Mouse (Mus musculus) right cerebral cortex, postnatal 4 days (tissue): ENCODE measurements around the gene Zfp618.

Source experiments
- DNase-seq: peaks from one replicate; pipeline ENCODE4 v3.0.0-alpha.2; 2022

Zfp618 gene

DNA sequence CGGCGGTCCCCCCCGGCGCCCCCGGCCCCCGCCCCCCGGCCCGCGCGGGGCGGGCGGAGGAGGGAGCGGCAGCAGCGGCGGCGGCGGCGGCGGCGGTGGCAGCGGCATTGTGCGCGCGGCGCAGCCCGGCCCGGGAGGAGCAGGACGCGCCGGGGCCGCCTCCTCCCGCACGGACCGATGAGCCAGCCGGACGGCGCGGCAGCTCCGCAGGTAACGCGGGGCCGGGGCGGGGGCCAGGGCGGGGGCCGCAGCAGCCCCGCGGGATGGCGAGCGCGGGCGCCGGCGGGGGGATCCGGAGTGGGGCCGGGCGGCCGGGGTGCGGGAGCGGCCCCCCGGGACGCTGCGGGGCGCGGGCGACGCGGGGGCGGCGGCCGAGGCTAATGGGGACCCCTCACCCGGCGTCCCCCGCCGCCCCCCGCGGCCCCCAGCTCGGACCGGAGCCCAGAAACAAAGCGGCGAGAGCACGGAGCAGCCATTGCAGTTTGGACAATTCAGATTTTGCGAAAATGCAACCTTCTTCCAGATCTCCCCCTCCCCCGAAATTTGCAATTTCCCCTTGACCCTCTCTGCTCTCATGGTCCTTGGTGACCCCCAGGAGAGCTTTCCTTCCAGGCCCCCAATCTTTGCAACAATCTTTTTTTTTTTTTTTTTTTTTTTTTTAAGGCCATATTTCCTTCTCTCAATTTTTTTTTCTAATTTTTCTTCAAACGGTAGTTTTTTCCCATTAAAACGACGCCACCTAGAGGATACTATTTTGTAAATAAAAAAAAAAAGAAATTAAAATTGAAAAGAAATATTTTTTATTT, at the start of gene Zfp618:
TSS of gene Zfp618 (plus strand) at position 77 of the 806 bp plus-strand sequence.
- DNase-seq = peak; percentile 39

DNA sequence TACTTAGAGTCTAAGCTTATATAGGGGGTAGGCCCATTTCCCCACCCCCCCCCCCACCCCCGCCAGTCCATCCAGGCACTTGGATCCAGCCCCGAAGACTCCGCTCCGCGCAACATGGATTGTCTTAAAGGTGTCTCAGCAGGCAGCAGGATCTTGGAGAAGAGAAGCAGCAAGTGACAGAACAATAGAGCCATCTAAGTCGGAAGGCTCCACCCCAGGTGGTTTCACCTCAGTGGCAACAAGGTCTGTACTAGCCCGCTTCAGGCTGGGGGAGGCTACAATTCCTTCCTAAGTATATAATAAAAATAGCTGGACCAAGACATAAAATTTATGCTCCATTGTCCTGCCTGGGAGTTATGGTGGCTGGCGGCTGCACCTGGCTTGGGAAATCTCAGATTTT, 48.3 kb upstream of the Zfp618 start:
- no peak for DNase-seq

DNA sequence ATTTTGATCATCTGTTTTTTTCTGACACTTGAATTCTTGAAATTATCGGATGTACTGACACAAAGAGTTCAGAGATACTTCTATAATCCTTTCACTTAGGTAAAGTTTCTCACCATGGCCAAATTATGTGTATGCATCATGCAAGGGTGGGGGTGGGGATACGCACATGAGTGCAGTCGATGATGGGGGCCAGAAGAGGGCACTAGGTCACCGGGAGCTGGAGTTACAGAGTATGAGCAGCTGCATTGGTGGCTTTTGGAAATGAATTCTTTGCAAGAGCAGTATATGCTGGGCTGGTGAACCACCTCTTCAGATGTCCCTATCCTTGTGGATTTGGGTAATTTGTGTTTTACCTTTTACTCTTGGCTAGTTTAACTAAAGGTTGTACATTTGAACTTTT, 31.6 kb upstream of the Zfp618 start:
- no peak for DNase-seq

DNA sequence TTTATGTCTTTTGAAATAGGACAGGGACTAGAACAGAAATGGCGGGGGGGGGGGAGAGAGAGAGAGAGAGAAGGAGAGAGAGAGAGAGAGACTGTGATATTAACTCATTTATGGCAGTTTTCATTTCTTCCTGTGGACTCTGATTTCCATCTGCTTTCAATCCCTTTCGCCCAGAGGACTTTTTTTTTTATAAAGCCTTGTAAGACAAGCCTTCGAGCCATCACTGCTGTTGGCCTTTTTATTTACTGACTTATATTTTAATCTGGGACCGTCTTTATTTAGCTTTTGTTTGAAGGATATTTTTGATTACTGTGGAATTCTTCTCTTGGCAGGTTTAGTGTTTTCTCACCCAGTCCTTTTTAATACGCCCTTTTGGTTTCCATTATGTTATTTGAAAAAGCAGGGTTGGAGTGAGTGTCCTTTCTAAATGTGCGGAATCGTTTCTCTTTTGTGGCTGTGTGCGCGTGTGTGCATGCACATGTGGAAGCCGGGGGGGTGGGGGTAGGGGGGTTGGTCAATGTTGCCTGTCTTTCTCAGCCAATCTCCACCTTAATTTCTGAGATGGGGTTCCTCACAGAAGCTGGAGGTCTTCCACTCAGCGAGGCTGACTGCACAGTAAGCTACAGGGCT, 29.7 kb upstream of the Zfp618 start:
- no peak for DNase-seq

DNA sequence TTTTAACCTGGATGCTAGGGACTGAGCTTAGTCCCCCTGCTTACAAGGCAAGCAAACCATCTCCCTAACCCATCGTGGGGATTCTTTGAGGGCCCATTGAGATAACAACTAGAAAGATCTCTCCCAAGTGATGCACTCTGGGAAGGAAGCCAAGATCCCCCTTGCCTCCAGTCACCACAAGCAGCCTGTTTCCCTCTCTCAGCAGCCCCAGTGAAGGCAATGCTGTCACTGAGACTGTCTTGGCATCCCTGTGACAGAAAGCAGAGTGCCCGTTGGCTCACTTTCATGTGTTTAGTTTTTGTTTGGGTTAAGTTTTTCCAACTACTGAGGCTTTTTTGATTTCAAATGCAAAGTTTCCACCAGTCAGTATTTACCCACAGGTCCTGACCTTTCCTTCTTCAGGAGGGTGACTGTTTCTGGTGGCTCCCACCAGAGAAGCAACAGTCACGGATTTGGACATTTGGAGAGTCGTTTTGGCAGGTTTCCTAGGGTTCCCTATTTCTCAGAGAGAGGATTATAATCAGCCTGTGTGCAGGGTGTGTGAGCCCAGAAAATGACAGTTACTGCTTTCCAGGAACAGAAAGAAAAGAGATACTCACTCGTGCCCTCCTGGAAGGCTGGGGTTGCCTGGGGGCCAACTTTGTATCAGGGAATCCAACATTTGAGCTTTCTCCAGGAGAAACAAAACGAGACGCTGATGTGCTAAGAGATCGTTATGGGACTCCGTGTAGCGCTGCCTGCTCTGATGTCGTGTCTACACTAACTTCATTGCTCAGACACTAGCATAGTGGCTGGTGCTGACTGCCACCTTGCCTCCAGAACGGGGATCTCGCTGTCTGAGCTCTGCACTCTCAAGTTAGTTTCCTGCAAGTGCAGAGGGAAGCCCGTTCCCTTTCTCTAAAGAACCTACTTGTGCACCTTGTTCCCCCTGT, 23.1 kb upstream of the Zfp618 start:
- peak; percentile 42 for DNase-seq

DNA sequence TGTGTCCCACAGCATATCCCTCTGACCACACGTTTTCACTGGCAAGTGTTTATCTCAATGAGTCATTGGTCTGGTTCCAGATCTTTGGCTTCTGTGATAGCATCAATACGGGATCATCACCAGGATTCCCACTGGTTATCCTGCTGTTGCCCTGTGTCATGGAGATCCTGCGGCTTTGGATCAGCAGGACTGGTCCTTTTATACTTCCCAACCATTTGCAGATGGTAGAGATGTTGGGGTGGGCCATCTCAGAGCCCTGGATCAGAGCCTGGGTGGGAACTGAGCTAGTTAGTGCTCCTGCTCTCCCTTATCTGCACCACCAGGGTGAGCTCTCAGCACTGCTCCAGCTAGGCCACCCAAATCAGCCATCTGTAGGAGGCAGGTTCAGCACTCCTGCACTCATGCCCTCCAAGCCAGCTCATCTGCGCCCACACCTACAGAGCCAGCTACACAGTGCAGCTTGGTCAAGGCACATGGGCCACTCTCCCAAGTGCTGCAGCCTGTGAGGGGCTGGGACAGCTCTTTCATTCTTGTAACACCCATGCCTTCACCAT, 21.0 kb upstream of the Zfp618 start:
- no peak for DNase-seq

DNA sequence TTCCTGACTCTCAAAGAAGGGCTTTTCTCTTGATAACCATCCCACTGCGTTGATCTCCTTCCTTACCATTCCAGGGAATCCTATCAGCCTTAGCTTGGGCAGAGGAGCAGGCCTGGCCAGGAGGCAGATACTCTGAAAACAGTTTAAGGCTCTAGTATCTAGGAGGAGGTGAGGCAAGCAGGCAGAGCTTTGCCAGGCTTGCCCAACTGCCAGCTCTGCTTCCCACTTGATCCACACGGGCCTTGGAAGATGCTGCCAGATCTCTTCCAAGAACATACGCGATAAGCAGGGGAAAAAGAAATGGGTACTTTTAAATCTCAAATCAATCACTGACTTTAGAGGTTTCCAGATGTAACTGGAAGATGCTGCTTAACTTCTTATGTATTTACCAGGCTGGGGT, 1.6 kb upstream of the Zfp618 start:
- no peak for DNase-seq

DNA sequence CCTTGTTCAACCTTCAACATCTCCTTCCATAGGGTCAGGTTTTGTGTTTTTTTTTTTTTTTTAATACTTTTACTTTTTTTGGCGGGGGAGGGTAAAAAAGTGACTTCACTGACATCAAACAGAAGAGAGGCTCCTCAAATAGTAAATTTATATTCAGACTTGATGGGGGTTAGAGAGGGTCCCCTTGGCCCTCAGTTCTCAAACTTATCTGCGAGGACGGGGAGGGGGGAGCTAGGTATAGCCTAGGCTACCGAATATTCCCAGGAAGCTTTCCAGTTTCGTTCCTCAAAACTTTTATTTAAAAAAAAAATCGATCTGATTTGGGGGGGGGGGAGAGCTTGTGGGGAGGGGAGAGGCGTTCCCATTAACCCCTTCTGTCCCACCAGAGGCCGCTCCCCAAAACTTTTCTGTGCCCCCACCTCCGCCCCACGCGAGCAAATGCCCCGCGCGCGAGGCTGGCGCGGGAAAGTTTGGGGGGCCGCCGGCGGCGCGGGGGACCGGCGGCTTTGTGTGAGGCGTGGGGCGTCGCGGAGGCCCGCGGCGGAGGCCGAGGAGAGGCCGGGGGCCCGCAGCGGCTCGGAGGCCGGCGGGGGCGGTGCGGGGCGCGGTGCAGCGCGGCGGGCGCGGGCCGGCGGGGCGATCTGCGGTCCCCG, 403 bp upstream of the Zfp618 start:
- peak; percentile 15 for DNase-seq

DNA sequence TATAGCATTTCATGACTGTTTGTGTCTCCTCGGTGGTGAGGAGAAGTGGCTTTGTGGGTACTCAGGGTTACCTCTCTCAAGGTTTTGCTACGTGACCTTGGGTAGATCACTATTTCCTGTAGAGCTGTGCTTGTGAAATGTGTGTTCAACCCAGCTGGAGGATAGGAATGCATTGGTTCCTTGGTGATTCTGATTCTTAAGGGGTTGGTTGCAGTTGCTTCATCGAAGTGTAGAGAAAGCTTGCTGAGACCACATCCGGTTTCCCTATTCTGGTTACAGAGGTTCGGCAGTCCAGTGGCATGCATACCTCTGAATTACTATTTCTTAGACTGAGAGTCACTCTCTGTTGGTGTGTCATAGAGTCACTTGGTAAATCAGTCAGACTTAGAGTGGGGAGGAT, 4.2 kb downstream of the Zfp618 start:
- DNase-seq = no peak

DNA sequence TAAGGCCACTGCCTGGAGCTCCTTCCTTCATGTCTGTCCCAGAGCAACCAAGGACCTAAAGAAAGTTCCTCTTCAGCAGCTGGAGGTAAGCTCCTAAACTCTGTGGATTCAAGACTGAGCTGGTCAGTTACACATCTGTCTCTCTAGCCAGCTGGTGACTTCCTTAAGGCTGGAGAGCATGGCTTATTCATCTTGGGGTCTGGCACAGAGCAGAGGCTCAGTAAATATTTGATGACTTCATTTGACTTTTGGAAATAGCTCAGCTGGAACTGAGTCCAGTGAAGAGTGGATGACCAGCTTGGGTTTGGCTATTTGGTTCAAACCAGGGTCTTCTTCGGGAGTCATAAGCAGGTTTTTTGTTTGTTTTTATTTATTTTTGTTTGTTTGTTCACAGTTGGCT, 6.6 kb downstream of the Zfp618 start:
- no peak for DNase-seq

DNA sequence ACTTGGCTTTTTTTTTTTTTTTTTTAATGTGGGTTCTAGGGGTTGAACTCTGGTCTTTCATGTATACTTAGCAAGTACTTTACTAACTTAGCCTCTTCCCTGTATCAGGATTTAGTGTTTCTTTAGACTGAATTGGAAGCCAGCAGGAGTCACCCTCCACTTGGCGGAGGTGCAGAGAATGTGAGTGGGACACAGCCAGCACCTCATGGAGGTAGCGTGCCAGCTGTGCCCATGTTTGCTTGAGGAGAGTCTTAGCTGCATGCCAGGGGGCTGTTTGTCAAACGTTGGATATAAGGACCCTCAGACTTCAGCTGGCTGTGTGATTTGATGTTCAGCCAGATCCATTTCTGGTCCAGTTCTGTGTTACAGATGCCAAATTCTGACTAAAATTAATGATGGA, 7.7 kb downstream of the Zfp618 start:
- no peak for DNase-seq

DNA sequence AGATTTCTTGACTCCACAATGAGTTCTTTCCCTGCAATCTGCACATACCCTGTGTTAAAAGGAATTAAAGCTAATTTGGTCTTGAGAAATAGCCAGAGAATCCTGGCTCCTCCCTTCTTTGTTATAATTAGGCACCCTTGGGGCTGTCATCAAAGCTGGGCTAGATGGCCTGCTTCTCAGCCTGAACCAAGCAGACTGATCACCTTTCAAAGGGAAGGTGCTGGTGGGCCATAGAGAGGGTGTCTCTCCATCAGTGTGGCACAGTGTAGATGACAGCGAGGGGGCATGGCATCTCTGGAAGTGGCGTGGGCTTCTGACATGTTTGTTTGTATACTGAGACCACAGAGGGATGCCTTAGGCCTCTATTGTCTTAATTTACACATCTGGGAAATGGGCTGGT, 9.5 kb downstream of the Zfp618 start:
- no peak for DNase-seq

DNA sequence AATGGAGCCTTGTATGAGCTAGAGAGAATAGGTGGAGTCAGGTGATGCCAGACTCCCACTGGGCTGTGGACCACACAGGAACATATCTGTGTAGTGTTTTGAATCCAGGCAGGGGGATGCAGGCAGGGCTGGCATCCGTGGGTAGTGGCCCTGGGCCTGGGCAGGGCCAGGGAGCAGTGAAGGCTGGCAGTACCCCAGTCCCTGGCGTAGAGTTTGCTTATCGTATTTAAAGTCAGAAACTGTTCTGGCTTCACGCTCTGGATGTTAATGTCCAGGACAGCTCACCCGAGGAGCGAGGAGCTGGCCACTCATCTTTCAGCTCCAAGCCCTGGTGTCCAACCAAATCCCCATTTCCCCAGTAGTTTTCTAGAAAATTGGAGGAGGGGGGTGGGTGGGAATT, 10.2 kb downstream of the Zfp618 start:
- DNase-seq = no peak

DNA sequence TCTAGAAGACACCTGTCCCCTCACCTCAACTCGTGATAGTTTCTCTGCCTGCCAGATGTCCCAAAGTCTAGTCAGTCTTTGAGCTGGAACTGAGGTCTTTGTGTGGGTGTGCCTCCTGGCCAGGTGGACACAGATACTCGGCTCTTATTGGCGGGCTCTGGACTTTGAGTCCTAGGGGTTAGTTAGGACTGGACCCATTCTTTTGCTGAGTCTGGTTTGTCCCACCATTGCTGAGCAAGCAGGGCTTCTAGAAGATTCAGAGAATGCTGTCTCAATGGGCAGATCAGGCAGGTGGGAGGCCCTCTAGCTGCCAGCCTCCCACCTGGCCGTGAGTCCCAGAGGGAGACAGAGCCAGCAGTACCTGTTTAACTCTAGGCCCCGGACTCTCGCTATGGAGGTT, 12.1 kb downstream of the Zfp618 start:
- no peak for DNase-seq

DNA sequence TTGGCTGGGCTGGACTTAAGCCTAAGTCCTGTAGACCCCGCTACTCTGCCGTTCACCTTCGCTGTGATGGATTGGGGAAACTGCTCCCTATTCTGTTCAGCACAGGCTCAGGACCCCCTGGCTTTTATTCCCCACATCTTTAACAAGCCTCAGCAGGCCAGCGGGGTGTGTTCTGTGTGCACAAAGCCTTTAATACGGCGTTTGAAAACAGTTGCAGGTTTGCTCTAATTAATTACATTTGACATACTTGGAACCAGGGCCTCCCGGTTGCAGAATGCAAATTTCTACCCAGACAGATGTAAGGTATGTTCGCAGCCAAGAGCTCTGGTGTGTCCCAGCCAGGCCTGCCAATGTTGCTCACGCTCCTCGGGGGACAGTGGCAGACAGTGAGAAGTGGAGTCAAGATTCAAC, 13.1 kb downstream of the Zfp618 start:
- no peak for DNase-seq

DNA sequence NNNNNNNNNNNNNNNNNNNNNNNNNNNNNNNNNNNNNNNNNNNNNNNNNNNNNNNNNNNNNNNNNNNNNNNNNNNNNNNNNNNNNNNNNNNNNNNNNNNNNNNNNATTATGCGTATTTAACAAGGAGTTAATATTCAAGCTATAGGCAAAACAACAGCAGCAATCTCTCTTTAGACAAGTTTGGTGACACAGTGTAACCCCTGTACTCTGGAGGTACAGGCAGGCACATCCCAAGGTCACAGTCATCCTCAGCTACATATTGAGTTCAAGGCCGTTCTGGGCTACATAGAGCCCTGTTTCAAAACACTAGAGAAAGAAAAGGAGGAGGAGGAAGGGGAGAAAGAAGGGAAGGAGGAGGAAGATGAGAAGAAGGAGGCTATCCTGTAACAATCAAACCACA, 16.2 kb downstream of the Zfp618 start:
- no peak for DNase-seq

DNA sequence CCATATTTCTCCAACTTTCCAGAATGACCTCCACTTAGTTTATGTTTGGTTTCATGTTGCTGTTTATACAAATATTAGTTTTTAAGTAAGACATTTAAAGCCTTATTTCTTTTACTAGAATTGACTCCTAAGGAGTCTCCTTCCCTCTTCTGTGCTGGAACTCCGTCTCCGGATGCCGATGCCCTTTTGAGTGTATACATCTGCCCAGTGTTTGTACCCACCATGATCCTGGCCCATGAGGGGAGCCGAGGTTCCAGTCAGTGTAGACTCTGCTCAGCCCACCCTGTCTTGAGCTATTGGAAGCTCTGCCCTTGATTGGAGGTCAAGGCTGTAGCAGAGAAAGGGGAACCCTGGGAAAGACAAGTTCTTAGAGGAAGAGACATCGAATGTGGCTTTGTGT, 18.2 kb downstream of the Zfp618 start:
- no peak for DNase-seq

DNA sequence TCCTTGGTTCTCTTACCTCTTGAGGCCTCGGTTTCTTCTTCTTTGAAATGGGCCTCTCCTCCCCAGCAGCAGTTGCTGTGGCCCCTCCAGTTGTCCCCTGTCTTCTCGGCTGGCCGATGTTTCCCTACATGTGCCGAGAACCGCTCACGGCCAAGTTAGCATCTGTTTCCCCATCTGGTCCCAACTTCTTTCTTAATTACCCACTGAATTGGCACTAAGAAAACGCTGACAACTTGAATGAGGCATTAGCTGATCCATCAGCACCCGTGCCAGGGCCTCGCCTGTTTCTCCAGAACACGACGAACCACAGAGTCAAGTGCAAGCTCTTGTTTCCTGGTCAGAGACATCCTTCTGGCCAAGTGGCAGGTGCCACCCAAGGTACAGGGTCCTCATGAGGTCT, 26.0 kb downstream of the Zfp618 start:
- DNase-seq = no peak

DNA sequence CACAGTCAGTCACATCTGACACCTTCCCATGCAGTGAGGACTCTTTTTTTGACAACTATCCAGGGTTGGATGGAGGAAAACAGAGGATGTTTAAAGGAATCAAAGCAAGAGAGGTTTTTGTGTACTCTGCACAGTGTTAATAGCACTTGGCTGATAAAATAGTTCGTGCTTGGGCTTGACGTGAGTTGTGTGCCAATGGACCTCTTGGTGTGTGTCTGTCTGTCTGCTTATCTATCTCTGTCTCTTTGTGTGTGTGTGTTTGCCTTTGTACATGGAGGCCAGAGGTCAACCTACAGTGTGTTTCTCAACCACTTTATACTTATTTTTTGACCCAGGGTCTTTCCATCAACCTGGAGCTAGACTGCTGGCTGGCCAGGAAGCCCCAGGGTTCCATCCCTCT, 27.8 kb downstream of the Zfp618 start:
- no peak for DNase-seq

DNA sequence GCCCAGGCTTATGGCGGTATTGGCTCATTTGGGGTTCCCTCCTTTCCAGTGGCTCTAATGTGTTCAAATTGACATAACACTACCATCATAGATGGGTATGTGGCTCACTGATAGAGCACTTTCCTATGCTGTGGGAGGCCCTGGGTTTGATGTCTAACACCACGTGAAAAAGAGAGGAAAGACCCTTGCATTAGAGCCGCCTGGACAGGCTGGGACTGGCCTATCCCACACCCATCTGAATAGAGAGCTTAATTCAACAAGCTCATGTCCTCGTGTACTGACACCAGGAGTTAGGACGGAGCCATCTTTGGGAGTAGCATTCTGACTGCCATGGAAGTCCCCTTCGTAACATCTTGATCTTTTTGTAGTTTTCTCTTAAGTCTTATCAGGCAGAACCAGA, 32.2 kb downstream of the Zfp618 start:
- no peak for DNase-seq

DNA sequence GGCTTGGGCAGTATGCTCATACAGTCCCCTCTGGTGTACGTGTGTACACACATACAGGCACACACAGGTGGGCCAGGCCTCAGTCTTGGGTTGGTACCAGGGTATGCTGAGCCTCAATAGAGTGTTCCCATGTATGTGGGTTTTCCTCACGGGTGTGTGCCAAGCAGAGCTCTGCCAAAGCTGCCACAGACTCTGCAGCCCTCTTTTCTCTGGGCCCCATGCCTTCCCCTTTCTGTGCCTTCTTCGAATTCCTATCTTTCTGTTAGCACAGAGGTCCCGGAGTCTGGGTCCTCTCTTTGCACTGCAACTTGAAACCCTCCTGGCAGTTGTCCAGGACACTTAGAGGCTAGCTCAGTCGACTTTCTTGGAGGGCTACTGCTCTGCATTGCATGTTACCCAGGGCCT, 33.1 kb downstream of the Zfp618 start:
- DNase-seq = no peak

DNA sequence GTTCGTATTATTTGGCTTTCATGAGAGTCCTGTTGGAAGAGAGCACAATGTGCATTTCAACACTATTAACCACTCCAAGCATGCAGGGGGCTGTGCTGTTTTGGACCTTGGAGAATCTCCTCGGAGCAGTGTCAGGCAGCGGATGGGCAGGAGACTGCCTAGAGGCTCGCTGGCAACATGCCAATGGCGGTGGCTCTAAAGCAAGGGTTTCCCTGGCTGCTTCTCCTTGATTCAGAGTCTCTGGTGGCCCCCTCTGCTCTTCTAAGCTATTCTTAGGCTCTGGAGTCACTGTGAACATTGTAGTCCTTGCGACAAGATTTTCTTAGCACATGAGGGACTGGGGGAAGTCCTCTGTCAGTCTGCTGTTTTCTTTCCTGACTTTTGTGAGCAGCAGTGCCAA, 33.5 kb downstream of the Zfp618 start:
- peak; percentile 54 for DNase-seq

DNA sequence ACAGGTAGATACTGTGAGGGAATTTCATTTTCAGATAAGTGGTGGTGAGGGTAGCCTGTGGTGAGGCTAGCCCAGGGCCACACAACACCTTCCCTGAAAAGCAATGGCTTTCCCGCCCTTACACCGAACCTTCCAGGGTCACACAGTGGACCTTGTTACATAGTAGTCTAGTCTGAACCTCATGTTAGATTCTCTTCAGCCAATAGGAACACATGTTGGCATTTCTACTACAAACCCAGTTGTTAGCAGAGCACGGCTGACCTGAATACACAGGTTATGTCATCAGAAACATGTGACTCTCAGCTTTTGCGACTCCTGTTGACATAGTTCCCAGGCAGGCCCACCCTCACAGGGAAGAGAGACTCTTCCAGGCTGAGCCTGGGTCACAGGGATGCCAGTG, 33.9 kb downstream of the Zfp618 start:
- no peak for DNase-seq
